ENCODE assay signal across 8 mouse cellular contexts in genomic region chr16:23223166-23223870, GRCm38 (mm10). TPM values are rescaled to one million over a fixed set of nuclear protein-coding genes. Genes with fewer than 3 reads are reported as not detected.
DNase-seq lines count a peak whose midpoint lies in the region; ATAC-seq and TF ChIP-seq lines count a peak whose summit lies in the region.

No protein-coding gene starts in this region.

- no peaks in the 10 kb centered on the region for H3K27me3 ChIP-seq in forebrain, embryonic 15.5 days
- H3K27me3 ChIP-seq in forebrain, embryonic 11.5 days (ENCODE audit: control insufficient read depth, insufficient read depth, low read length) = no peaks in the 10 kb centered on the region; the same call in 1 of the 2 replicates
- H3K27me3 ChIP-seq in lung, embryonic 14.5 days (ENCODE audit: insufficient read depth, low read length) = no peaks in the 10 kb centered on the region
- no peaks in the 10 kb centered on the region for H3K27me3 ChIP-seq in hindbrain, embryonic 16.5 days (replicated peaks; ENCODE audit: control insufficient read depth, insufficient read depth, low read length)
- H3K27me3 ChIP-seq in stomach, embryonic 15.5 days (replicated peaks) = no peaks in the 10 kb centered on the region
- H3K27me3 ChIP-seq in cerebellum, adult 2 months (ENCODE audit: control insufficient read depth, insufficient read depth, low read length) = no peaks in the 10 kb centered on the region; the same call in 1 of the 2 replicates

- peak overlapping the region; percentile 96 for H3K27ac ChIP-seq in forebrain, embryonic 15.5 days (replicated peaks)
- H3K27ac ChIP-seq in forebrain, embryonic 11.5 days (ENCODE audit: low read depth, low read length) = no peak overlapping the region
- no peak overlapping the region for H3K27ac ChIP-seq in lung, embryonic 14.5 days (ENCODE audit: low read depth)
- H3K27ac ChIP-seq in hindbrain, embryonic 16.5 days (ENCODE audit: low read depth, low read length) = no peak overlapping the region
- peak overlapping the region; percentile 65; the same call in 1 of the 2 replicates for H3K27ac ChIP-seq in stomach, embryonic 15.5 days
- no peak overlapping the region for H3K27ac ChIP-seq in cerebellum, adult 2 months (ENCODE audit: insufficient read depth, low read length)

- peak overlapping the region; percentile 64 for H3K4me2 ChIP-seq in forebrain, embryonic 15.5 days (replicated peaks)
- no peak overlapping the region for H3K4me2 ChIP-seq in forebrain, embryonic 11.5 days (ENCODE audit: low read depth, low read length, severe bottlenecking)
- H3K4me2 ChIP-seq in lung, embryonic 14.5 days = peak overlapping the region; percentile 81
- H3K4me2 ChIP-seq in hindbrain, embryonic 16.5 days (ENCODE audit: low read length) = peak overlapping the region; percentile 93
- H3K4me2 ChIP-seq in stomach, embryonic 15.5 days = peak overlapping the region; percentile 97

- peaks cover 27% of the 10 kb centered on the region for H3K4me1 ChIP-seq in forebrain, embryonic 15.5 days
- H3K4me1 ChIP-seq in forebrain, embryonic 11.5 days (replicated peaks; ENCODE audit: control insufficient read depth, insufficient read depth, low read length) = peaks cover 6% of the 10 kb centered on the region; the same call in 1 of the 2 replicates
- H3K4me1 ChIP-seq in lung, embryonic 14.5 days (ENCODE audit: insufficient read depth) = peaks cover 15% of the 10 kb centered on the region; the same call in 1 of the 2 replicates
- peaks cover 27% of the 10 kb centered on the region for H3K4me1 ChIP-seq in hindbrain, embryonic 16.5 days (ENCODE audit: control insufficient read depth, insufficient read depth, low read depth, low read length)
- H3K4me1 ChIP-seq in stomach, embryonic 15.5 days = peaks cover 11% of the 10 kb centered on the region; the same call in 1 of the 2 replicates
- no peaks in the 10 kb centered on the region; the same call in 1 of the 2 replicates for H3K4me1 ChIP-seq in cerebellum, adult 2 months (ENCODE audit: control insufficient read depth, insufficient read depth, low read length)

- H3K9ac ChIP-seq in forebrain, embryonic 15.5 days (replicated peaks) = peak overlapping the region; percentile 19
- H3K9ac ChIP-seq in forebrain, embryonic 11.5 days (ENCODE audit: low read length) = no peak overlapping the region
- H3K9ac ChIP-seq in lung, embryonic 14.5 days = no peak overlapping the region
- H3K9ac ChIP-seq in hindbrain, embryonic 16.5 days (ENCODE audit: low read depth, low read length) = peak overlapping the region; percentile 43
- no peak overlapping the region for H3K9ac ChIP-seq in stomach, embryonic 15.5 days

- TF ChIP-seq CTCF in lung, embryonic 14.5 days (IDR thresholded peaks at IDR 0.05; ENCODE audit: low read depth) = no peak
- no peak for TF ChIP-seq CTCF in cerebellum, adult 2 months (IDR thresholded peaks at IDR 0.05; ENCODE audit: borderline replicate concordance, insufficient read depth, low read depth, low read length)

- H3K9me3 ChIP-seq in forebrain, embryonic 15.5 days = no peaks in the 10 kb centered on the region
- H3K9me3 ChIP-seq in forebrain, embryonic 11.5 days (ENCODE audit: control insufficient read depth, low read length) = no peaks in the 10 kb centered on the region
- no peaks in the 10 kb centered on the region for H3K9me3 ChIP-seq in lung, embryonic 14.5 days (ENCODE audit: low read depth, low read length)
- H3K9me3 ChIP-seq in hindbrain, embryonic 16.5 days (ENCODE audit: control insufficient read depth, low read length) = no peaks in the 10 kb centered on the region
- H3K9me3 ChIP-seq in stomach, embryonic 15.5 days = no peaks in the 10 kb centered on the region

- 61% methylated on average over 12 of the region's 12 CpGs for WGBS in forebrain, embryonic 15.5 days
- WGBS in forebrain, embryonic 11.5 days = 72% methylated on average over 12 of the region's 12 CpGs
- 64% methylated on average over 12 of the region's 12 CpGs for WGBS in lung, embryonic 14.5 days
- 65% methylated on average over 12 of the region's 12 CpGs for WGBS in hindbrain, embryonic 16.5 days
- 57% methylated on average over 12 of the region's 12 CpGs for WGBS in stomach, embryonic 15.5 days
- WGBS in cerebellum, adult 2 months = 68% methylated on average over 12 of the region's 12 CpGs

- no peaks in the 10 kb centered on the region for H3K36me3 ChIP-seq in forebrain, embryonic 15.5 days
- H3K36me3 ChIP-seq in forebrain, embryonic 11.5 days (ENCODE audit: control insufficient read depth, insufficient read depth, low read length) = no peaks in the 10 kb centered on the region
- H3K36me3 ChIP-seq in lung, embryonic 14.5 days (ENCODE audit: insufficient read depth) = no peaks in the 10 kb centered on the region
- H3K36me3 ChIP-seq in hindbrain, embryonic 16.5 days (ENCODE audit: control insufficient read depth, insufficient read depth, low read length) = no peaks in the 10 kb centered on the region
- H3K36me3 ChIP-seq in stomach, embryonic 15.5 days = no peaks in the 10 kb centered on the region

- DNase-seq in forebrain, embryonic 11.5 days (ENCODE audit: low spot score) = no peak
- DNase-seq in lung, embryonic 14.5 days = peak; percentile 55
- no peak for DNase-seq in lung, adult 18-20 months
- DNase-seq in retina, embryonic 14.5 days (ENCODE audit: low spot score) = no peak
- DNase-seq in cerebellum, adult 2 months = no peak

- TF ChIP-seq POLR2A in cerebellum, adult 2 months (IDR thresholded peaks at IDR 0.05; ENCODE audit: borderline replicate concordance, insufficient read depth, low read length) = no peak

- no peak for ATAC-seq in forebrain, embryonic 15.5 days (replicated peaks)
- ATAC-seq in forebrain, embryonic 11.5 days (replicated peaks; ENCODE audit: low FRiP score) = no peak
- no peak for ATAC-seq in lung, embryonic 14.5 days (ENCODE audit: insufficient read depth)
- ATAC-seq in hindbrain, embryonic 16.5 days = 0 out of 2 replicates have a peak, but pooled peaks have one; percentile 7
- no peak for ATAC-seq in stomach, embryonic 15.5 days (ENCODE audit: insufficient read depth, low FRiP score, low read depth)

- peak overlapping the region; percentile 79 for H3K4me3 ChIP-seq in forebrain, embryonic 15.5 days
- no peak overlapping the region for H3K4me3 ChIP-seq in forebrain, embryonic 11.5 days (ENCODE audit: low read depth, low read length)
- no peak overlapping the region for H3K4me3 ChIP-seq in lung, embryonic 14.5 days (ENCODE audit: low read depth, low read length)
- peak overlapping the region; percentile 15 for H3K4me3 ChIP-seq in hindbrain, embryonic 16.5 days (ENCODE audit: low read length)
- H3K4me3 ChIP-seq in stomach, embryonic 15.5 days (replicated peaks) = no peak overlapping the region
- no peak overlapping the region for H3K4me3 ChIP-seq in cerebellum, adult 2 months (replicated peaks; ENCODE audit: insufficient read depth, low read depth, low read length)

RNA-seq across cellular contexts. Expression of gene St6gal1, which starts 1.2 kb away (rescaled TPM):
- 53.8 and 55.9 TPM in 2 replicates for polyA plus RNA-seq in forebrain, embryonic 15.5 days (2015; fragmentation: Nextera tagmentation; extraction: Ambion mirVana)
- 24.7 TPM in 2 replicates for polyA plus RNA-seq in forebrain, embryonic 11.5 days (2014; fragmentation: Nextera tagmentation; extraction: Ambion mirVana)
- polyA plus RNA-seq in lung, embryonic 14.5 days (2014; fragmentation: Nextera tagmentation; extraction: Ambion mirVana) = 58.8 and 60.3 TPM in 2 replicates
- 18.4 and 22.6 TPM in 2 replicates for polyA plus RNA-seq in hindbrain, embryonic 16.5 days (2015; fragmentation: Nextera tagmentation; extraction: Ambion mirVana)
- polyA plus RNA-seq in stomach, embryonic 15.5 days (2015; fragmentation: Nextera tagmentation; extraction: Ambion mirVana) = 16.3 and 18.0 TPM in 2 replicates
- 11.2 and 11.5 TPM in 2 replicates for polyA plus RNA-seq in cerebellum, adult 2 months (2012; rRNA removed)

Comparison
In these comparisons a context has a peak if more than half of its experiments do, and no peak if none do; other contexts are left out.
1. H3K27ac ChIP-seq: peak in forebrain, embryonic 15.5 days (single experiment) and stomach, embryonic 15.5 days (single experiment); none in forebrain, embryonic 11.5 days (single experiment), lung, embryonic 14.5 days (single experiment), hindbrain, embryonic 16.5 days (single experiment) and cerebellum, adult 2 months (single experiment).
2. H3K4me3 ChIP-seq: peak in forebrain, embryonic 15.5 days (single experiment) and hindbrain, embryonic 16.5 days (single experiment); none in forebrain, embryonic 11.5 days (single experiment), lung, embryonic 14.5 days (single experiment), stomach, embryonic 15.5 days (single experiment) and cerebellum, adult 2 months (single experiment).
3. H3K9ac ChIP-seq: peak in forebrain, embryonic 15.5 days (single experiment) and hindbrain, embryonic 16.5 days (single experiment); none in forebrain, embryonic 11.5 days (single experiment), lung, embryonic 14.5 days (single experiment) and stomach, embryonic 15.5 days (single experiment).